Mouse (Mus musculus) inflammation-experienced regulatory T-cells (primary cell): Measurements from ENCODE around the gene Idi2. TPM values are rescaled to one million over a fixed set of nuclear protein-coding genes. Genes with fewer than 3 reads are reported as not detected.

ENCODE experiments used
- polyA plus RNA-seq, 2 experiments: library from polyadenylated mRNA; unstranded; fragments of 100-300 nt; shearing (Covaris generic); gene quantifications; one replicate each; pipeline ENCODE4 v1.2.1; 2017

The Idi2 gene
- under 1 TPM in 1 of 2 experiments, not detected in 1; 0.55 TPM for polyA plus RNA-seq

DNA sequence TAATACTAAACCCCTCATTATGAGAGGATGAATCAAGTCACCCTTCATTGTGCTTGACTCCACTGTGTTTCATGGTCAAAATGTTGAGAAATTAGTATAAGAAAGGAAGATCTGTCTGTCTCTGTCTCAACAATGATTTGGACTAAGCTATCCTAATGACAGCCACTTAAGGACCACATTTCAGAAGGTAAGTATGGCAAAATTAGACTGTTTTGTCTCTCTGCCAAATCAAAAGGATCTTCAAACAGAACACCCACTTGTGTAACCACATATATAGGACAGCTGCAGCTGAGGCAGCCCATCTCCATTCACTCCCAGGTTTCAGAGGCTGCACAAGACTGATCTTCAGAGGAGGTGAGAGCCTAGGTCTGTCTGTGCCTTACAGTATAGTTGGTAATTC lies at the start of gene Idi2:
Gene Idi2, plus strand, starts transcription at position 301 of the 400 bp plus-strand sequence.

DNA sequence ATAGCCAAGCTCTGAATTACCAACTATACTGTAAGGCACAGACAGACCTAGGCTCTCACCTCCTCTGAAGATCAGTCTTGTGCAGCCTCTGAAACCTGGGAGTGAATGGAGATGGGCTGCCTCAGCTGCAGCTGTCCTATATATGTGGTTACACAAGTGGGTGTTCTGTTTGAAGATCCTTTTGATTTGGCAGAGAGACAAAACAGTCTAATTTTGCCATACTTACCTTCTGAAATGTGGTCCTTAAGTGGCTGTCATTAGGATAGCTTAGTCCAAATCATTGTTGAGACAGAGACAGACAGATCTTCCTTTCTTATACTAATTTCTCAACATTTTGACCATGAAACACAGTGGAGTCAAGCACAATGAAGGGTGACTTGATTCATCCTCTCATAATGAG lies 4.5 kb upstream of the Idi2 start, which contains the start of gene Gm9745:
Gene Gm9745, minus strand, starts transcription at position 101 of the 400 bp plus-strand sequence.

DNA sequence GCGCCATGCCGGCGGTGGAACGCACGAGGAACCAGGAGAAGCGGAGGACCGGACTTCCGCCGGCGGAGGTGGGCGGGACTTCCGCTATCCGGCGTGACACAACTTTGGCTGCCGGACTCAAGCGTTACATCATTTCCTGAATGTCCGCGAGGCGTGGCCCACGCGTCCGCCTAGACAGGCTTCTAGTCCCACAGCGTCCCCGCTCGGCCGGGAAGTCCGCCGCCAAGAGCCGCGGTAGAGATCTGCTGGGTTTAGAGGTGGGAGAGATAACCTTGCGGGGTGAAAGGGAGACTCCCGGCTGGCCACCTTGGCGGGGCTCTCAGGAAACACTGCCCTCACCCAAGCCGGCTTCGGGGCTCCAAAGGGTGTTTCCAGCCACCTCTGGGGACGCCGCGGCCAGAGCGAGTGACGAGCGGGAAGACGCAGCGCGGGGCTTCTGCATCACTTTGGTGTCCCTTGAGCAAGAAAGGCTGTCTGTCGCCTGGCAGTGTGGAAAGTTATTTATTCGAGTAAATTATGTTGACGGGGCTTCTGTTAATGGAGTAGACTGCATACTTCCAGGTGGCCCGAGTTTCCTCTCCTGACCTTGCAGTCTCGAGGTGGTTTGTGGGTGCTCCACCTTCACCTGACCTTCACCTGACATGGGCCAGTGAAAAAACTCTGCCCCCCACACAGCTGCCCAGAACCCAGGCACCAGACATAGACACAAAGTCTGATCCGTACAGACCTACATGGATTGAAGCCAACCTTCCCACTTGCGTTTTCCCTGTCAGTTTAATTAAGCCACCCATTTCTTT lies 43.5 kb downstream of the Idi2 start, which contains the start of gene Gtpbp4:
Gene Gtpbp4, minus strand, starts transcription at position 94 of the 797 bp plus-strand sequence.

Other genes starting within 250 kb of the Idi2 start
- gene Wdr37, start 81.0 kb upstream of the Idi2 start, polyA plus RNA-seq = 10 to 100 TPM; 21.4 to 33.6 TPM
- gene Idi1, start 67.4 kb upstream of the Idi2 start, polyA plus RNA-seq = 10 to 100 TPM; 23.7 to 27.5 TPM
- under 1 TPM in 1 of 2 experiments, not detected in 1; 0.51 TPM for gene Gm9745, start 4.6 kb upstream of the Idi2 start, polyA plus RNA-seq
- gene Gtpbp4, start 43.2 kb downstream of the Idi2 start, polyA plus RNA-seq = 100 to 1,000 TPM in 1 of 2 experiments, 10 to 100 TPM in 1; 74.3 to 104 TPM
- 10 to 100 TPM; 54.1 to 67.1 TPM for gene Larp4b, start 141.0 kb downstream of the Idi2 start, polyA plus RNA-seq